Mouse (Mus musculus) ES-E14 (cell line): ENCODE measurements around the gene Cmpk2.

Experiments
- MAFK ChIP-seq: IDR thresholded peaks from 2 replicates; pipeline ENCODE4 v1.6.1; 2014; ENCODE audit warnings: mild to moderate bottlenecking, low read depth, low read length, inconsistent platforms; ENCODE audit not compliant: insufficient read depth
- ZC3H11A ChIP-seq: IDR thresholded peaks from 2 replicates; pipeline ENCODE4 v1.6.1; 2012; ENCODE audit warnings: low read depth, mild to moderate bottlenecking, inconsistent platforms, low read length, borderline replicate concordance

DNA sequence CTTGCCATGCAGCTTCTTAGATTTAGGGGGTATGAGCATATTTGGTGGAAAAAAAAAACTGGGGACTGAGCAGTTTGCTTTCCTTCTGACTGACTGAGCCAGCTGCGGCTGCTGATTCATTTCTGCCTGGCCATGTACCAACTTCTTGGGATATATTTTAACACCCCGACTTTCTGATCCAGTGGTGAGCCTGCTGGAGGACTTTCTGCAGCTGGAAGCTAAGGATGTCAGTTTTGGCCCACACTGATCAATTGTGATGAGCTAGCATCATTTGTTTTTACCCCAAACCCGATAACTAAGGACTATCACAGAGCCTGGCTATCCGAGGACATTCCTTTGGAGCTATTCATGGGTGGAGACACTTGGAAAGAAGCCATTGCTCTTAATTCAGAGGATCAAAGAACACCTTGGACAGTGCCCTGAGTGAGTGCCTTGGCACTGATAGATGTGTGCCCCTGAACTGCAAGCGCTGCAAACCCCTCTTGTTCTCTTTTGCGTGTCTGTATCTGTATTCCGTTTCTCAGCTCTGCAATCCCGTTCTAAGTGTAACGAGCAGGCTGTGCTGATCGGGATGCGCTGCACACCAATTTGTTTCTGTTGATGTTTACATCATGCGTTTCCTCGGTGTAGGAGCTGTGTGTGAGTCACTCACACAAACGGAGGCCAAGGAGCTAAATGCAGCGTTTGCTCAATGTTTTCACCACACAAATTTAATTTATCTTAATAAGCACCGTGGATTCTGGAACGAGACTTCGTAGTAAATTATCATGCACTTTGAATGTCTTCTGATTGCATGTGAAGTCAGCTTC is 9.4 kb downstream of the Cmpk2 start:
- no peak for TF ChIP-seq ZC3H11A
- TF ChIP-seq MAFK, result no peak
